Comparison of ENCODE assay signal across 8 mouse cellular contexts in genomic region chr12:111041196-111041595, GRCm38 (mm10). TPM values are rescaled to one million over a fixed set of nuclear protein-coding genes. Genes with fewer than 3 reads are reported as not detected.
DNase-seq lines count a peak whose midpoint lies in the region; TF ChIP-seq lines count a peak whose summit lies in the region.

No protein-coding gene starts in this region.

- peak; percentile 31 for TF ChIP-seq CTCF in kidney, adult 2 months (conservative IDR thresholded peaks at IDR 0.05; ENCODE audit: insufficient read depth, insufficient read length, low read depth, low read length)

- no peak overlapping the region for H3K4me3 ChIP-seq in kidney, adult 2 months (ENCODE audit: insufficient read depth, low read depth, low read length)

- DNase-seq in adrenal gland, adult 2 months: peak; percentile 55
- DNase-seq in adrenal gland, adult 8-10 months: no peak
- DNase-seq in cerebellum, adult 9-10 months: peak; percentile 58
- DNase-seq in heart, adult 8-10 months (ENCODE audit: low spot score): peak; percentile 23
- DNase-seq in kidney, adult 2 months: peak; percentile 64
- DNase-seq in lung, postnatal 10 days: peak; percentile 66
- peak; percentile 52 for DNase-seq in splenic B cell, adult 2 months (ENCODE audit: low read depth, low spot score)
- no peak for DNase-seq in right cerebral cortex, postnatal 10 days (ENCODE audit: low spot score in 2 of 2)

- H3K27me3 ChIP-seq in kidney, adult 2 months (replicated peaks; ENCODE audit: control insufficient read depth, insufficient read depth, low read length): no peaks in the 10 kb centered on the region
- no peaks in the 10 kb centered on the region for H3K27me3 ChIP-seq in splenic B cell, adult 2 months (ENCODE audit: control insufficient read depth, insufficient read depth, low read length, poor library complexity, severe bottlenecking)

- H3K36me3 ChIP-seq in kidney, adult 2 months (ENCODE audit: control insufficient read depth, insufficient read depth, low read length): no peaks in the 10 kb centered on the region
- no peaks in the 10 kb centered on the region; the same call in 1 of the 2 replicates for H3K36me3 ChIP-seq in splenic B cell, adult 2 months (ENCODE audit: control insufficient read depth, insufficient read depth, low read length, poor library complexity, severe bottlenecking)

- WGBS in kidney, adult 2 months: 10% methylated on average over 4 of the region's 4 CpGs

- peaks cover 3% of the 10 kb centered on the region; the same call in 1 of the 2 replicates for H3K4me1 ChIP-seq in kidney, adult 2 months (ENCODE audit: control insufficient read depth, insufficient read depth, low read length)

- peak overlapping the region; percentile 52; the same call in 1 of the 2 replicates for H3K27ac ChIP-seq in kidney, adult 2 months (ENCODE audit: insufficient read depth, low read depth, low read length)

- TF ChIP-seq POLR2A in kidney, adult 2 months (IDR thresholded peaks at IDR 0.05; ENCODE audit: low read depth, low read length): no peak

RNA-seq across cellular contexts. Expression of gene Rcor1, which starts 2.0 kb away (rescaled TPM):
- total RNA-seq in adrenal gland, adult 2 months (2021): 10 to 100 TPM; 35.7 to 63.8 TPM
- 5.3 and 8.0 TPM in 2 replicates for polyA plus RNA-seq in adrenal gland, adult 2 months (2012; rRNA removed)
- total RNA-seq in adrenal gland, adult 8-10 months (2022): 10 to 100 TPM; 46.1 to 60.4 (median 50.8) TPM
- 10 to 100 TPM; 11.9 to 14.3 (median 13.4) TPM for total RNA-seq in heart, adult 8-10 months (2022)
- 9.7 and 11.5 TPM in 2 replicates for polyA plus RNA-seq in kidney, adult 2 months (2012; rRNA removed)

Comparison
In these comparisons a context has a peak if more than half of its experiments do, and no peak if none do; other contexts are left out.
1. DNase-seq: peak in adrenal gland, adult 2 months (single experiment), cerebellum, adult 9-10 months (single experiment), heart, adult 8-10 months (single experiment), kidney, adult 2 months (single experiment), lung, postnatal 10 days (single experiment) and splenic B cell, adult 2 months (single experiment); none in adrenal gland, adult 8-10 months (single experiment) and right cerebral cortex, postnatal 10 days (0 of 2).